Mouse (Mus musculus): ENCODE measurements at regions not wholly inside any gene's neighbourhood (a gene's known extent, or its start where the extent isn't known, plus 50 kb on each side); places are given as distances from the start of the nearest gene placed in this dataset.
"Not testable (repeated sequence)": the region's sequence is repeated elsewhere in the genome, so short reads cannot be mapped to it uniquely, and the experiment has no call there.

GRCm38 (mm10) chr8:118209301-118209700 is 74.2 kb upstream of the Cdh13 start:
- H3K36me3 ChIP-seq (ENCODE audit: control insufficient read depth, insufficient read depth, low read length); H3K27me3 ChIP-seq (replicated peaks; ENCODE audit: control insufficient read depth, insufficient read depth, low read length); H3K9me3 ChIP-seq (ENCODE audit: control insufficient read depth, low read length); ATAC-seq; H3K4me2 ChIP-seq (ENCODE audit: low read depth, low read length); H3K27ac ChIP-seq (ENCODE audit: low read length); H3K4me3 ChIP-seq (ENCODE audit: low read length); H3K4me1 ChIP-seq (ENCODE audit: control insufficient read depth, insufficient read depth, low read length); H3K9ac ChIP-seq (ENCODE audit: low read depth, low read length): not testable (repeated sequence)
- 96% methylated on average over 16 of the region's 16 CpGs for WGBS

GRCm38 (mm10) chr8:118190866-118191265 is 92.7 kb upstream of the Cdh13 start:
- ATAC-seq: no peak
- 82% methylated on average over 6 of the region's 6 CpGs for WGBS
- no peaks in the 10 kb centered on the region for H3K4me1 ChIP-seq (ENCODE audit: control insufficient read depth, insufficient read depth, low read length)
- H3K4me2 ChIP-seq (ENCODE audit: low read depth, low read length): no peak overlapping the region
- H3K27ac ChIP-seq (ENCODE audit: low read length): no peak overlapping the region
- H3K9ac ChIP-seq (ENCODE audit: low read depth, low read length): no peak overlapping the region
- H3K9me3 ChIP-seq (ENCODE audit: control insufficient read depth, low read length): no peaks in the 10 kb centered on the region
- H3K36me3 ChIP-seq (ENCODE audit: control insufficient read depth, insufficient read depth, low read length): no peaks in the 10 kb centered on the region
- H3K4me3 ChIP-seq (ENCODE audit: low read length): no peak overlapping the region
- H3K27me3 ChIP-seq (replicated peaks; ENCODE audit: control insufficient read depth, insufficient read depth, low read length): no peaks in the 10 kb centered on the region

GRCm38 (mm10) chr8:118189226-118189625 is 94.3 kb upstream of the Cdh13 start:
- H3K4me2 ChIP-seq (ENCODE audit: low read depth, low read length): no peak overlapping the region
- no peaks in the 10 kb centered on the region for H3K9me3 ChIP-seq (ENCODE audit: control insufficient read depth, low read length)
- no peaks in the 10 kb centered on the region for H3K27me3 ChIP-seq (replicated peaks; ENCODE audit: control insufficient read depth, insufficient read depth, low read length)
- no peaks in the 10 kb centered on the region for H3K36me3 ChIP-seq (ENCODE audit: control insufficient read depth, insufficient read depth, low read length)
- H3K27ac ChIP-seq (ENCODE audit: low read length): no peak overlapping the region
- no peaks in the 10 kb centered on the region for H3K4me1 ChIP-seq (ENCODE audit: control insufficient read depth, insufficient read depth, low read length)
- no peak overlapping the region for H3K4me3 ChIP-seq (ENCODE audit: low read length)
- no peak for ATAC-seq
- 78% methylated on average over 15 of the region's 15 CpGs for WGBS
- H3K9ac ChIP-seq (ENCODE audit: low read depth, low read length): no peak overlapping the region

GRCm38 (mm10) chr8:118169001-118169413 is 114.5 kb upstream of the Cdh13 start:
- no peak overlapping the region for H3K4me2 ChIP-seq (ENCODE audit: low read depth, low read length)
- WGBS: 55% methylated on average over 7 of the region's 7 CpGs
- no peaks in the 10 kb centered on the region for H3K27me3 ChIP-seq (replicated peaks; ENCODE audit: control insufficient read depth, insufficient read depth, low read length)
- H3K27ac ChIP-seq (ENCODE audit: low read length): no peak overlapping the region
- H3K36me3 ChIP-seq (ENCODE audit: control insufficient read depth, insufficient read depth, low read length): no peaks in the 10 kb centered on the region
- no peak for ATAC-seq
- no peaks in the 10 kb centered on the region for H3K4me1 ChIP-seq (ENCODE audit: control insufficient read depth, insufficient read depth, low read length)
- H3K4me3 ChIP-seq (ENCODE audit: low read length): no peak overlapping the region
- H3K9me3 ChIP-seq (ENCODE audit: control insufficient read depth, low read length): no peaks in the 10 kb centered on the region
- H3K9ac ChIP-seq (ENCODE audit: low read depth, low read length): no peak overlapping the region

GRCm38 (mm10) chr8:118162171-118162570 is 121.4 kb upstream of the Cdh13 start:
- no peak overlapping the region for H3K4me2 ChIP-seq (ENCODE audit: low read depth, low read length)
- H3K27me3 ChIP-seq (replicated peaks; ENCODE audit: control insufficient read depth, insufficient read depth, low read length): no peaks in the 10 kb centered on the region
- no peak overlapping the region for H3K4me3 ChIP-seq (ENCODE audit: low read length)
- no peaks in the 10 kb centered on the region for H3K9me3 ChIP-seq (ENCODE audit: control insufficient read depth, low read length)
- H3K36me3 ChIP-seq (ENCODE audit: control insufficient read depth, insufficient read depth, low read length): no peaks in the 10 kb centered on the region
- no peaks in the 10 kb centered on the region for H3K4me1 ChIP-seq (ENCODE audit: control insufficient read depth, insufficient read depth, low read length)
- 57% methylated on average over 10 of the region's 10 CpGs for WGBS
- no peak overlapping the region for H3K9ac ChIP-seq (ENCODE audit: low read depth, low read length)
- no peak overlapping the region for H3K27ac ChIP-seq (ENCODE audit: low read length)
- ATAC-seq: no peak

- Histone ChIP-seq H3K27ac (ENCODE audit: low read length) (no peak overlapping the region), H3K9ac (ENCODE audit: low read depth, low read length) (no peak overlapping the region), H3K4me2 (ENCODE audit: low read depth, low read length) (no peak overlapping the region), H3K4me1 (ENCODE audit: control insufficient read depth, insufficient read depth, low read length) (no peaks in the 10 kb centered on the region), H3K9me3 (ENCODE audit: control insufficient read depth, low read length) (no peaks in the 10 kb centered on the region), H3K36me3 (ENCODE audit: control insufficient read depth, insufficient read depth, low read length) (no peaks in the 10 kb centered on the region), H3K27me3 (replicated peaks; ENCODE audit: control insufficient read depth, insufficient read depth, low read length) (no peaks in the 10 kb centered on the region), H3K4me3 (ENCODE audit: low read length) (no peak overlapping the region)
- 72% methylated on average over 10 of the region's 10 CpGs for WGBS
- no peak for ATAC-seq
Measured at GRCm38 (mm10) chr8:118147359-118148205, 136.0 kb upstream of the Cdh13 start.

- Histone ChIP-seq H3K4me2 (ENCODE audit: low read depth, low read length) (no peak overlapping the region), H3K27me3 (replicated peaks; ENCODE audit: control insufficient read depth, insufficient read depth, low read length) (no peaks in the 10 kb centered on the region), H3K36me3 (ENCODE audit: control insufficient read depth, insufficient read depth, low read length) (no peaks in the 10 kb centered on the region), H3K9me3 (ENCODE audit: control insufficient read depth, low read length) (no peaks in the 10 kb centered on the region), H3K4me3 (ENCODE audit: low read length) (no peak overlapping the region), H3K4me1 (ENCODE audit: control insufficient read depth, insufficient read depth, low read length) (no peaks in the 10 kb centered on the region), H3K27ac (ENCODE audit: low read length) (no peak overlapping the region), H3K9ac (ENCODE audit: low read depth, low read length) (no peak overlapping the region)
- 61% methylated on average over 5 of the region's 5 CpGs for WGBS
- no peak for ATAC-seq
Measured at GRCm38 (mm10) chr8:118144546-118144945, 139.0 kb upstream of the Cdh13 start.

GRCm38 (mm10) chr8:118142311-118142710 is 141.2 kb upstream of the Cdh13 start:
- Histone ChIP-seq H3K27me3 (replicated peaks; ENCODE audit: control insufficient read depth, insufficient read depth, low read length) (no peaks in the 10 kb centered on the region), H3K4me1 (ENCODE audit: control insufficient read depth, insufficient read depth, low read length) (no peaks in the 10 kb centered on the region), H3K4me2 (ENCODE audit: low read depth, low read length) (no peak overlapping the region), H3K9me3 (ENCODE audit: control insufficient read depth, low read length) (no peaks in the 10 kb centered on the region), H3K9ac (ENCODE audit: low read depth, low read length) (no peak overlapping the region), H3K36me3 (ENCODE audit: control insufficient read depth, insufficient read depth, low read length) (no peaks in the 10 kb centered on the region), H3K27ac (ENCODE audit: low read length) (no peak overlapping the region), H3K4me3 (ENCODE audit: low read length) (no peak overlapping the region)
- ATAC-seq: no peak
- 88% methylated on average over 8 of the region's 8 CpGs for WGBS

- Histone ChIP-seq H3K27ac (ENCODE audit: low read length) (no peak overlapping the region), H3K36me3 (ENCODE audit: control insufficient read depth, insufficient read depth, low read length) (no peaks in the 10 kb centered on the region), H3K27me3 (replicated peaks; ENCODE audit: control insufficient read depth, insufficient read depth, low read length) (no peaks in the 10 kb centered on the region), H3K4me2 (ENCODE audit: low read depth, low read length) (no peak overlapping the region), H3K4me1 (ENCODE audit: control insufficient read depth, insufficient read depth, low read length) (no peaks in the 10 kb centered on the region), H3K9me3 (ENCODE audit: control insufficient read depth, low read length) (no peaks in the 10 kb centered on the region), H3K9ac (ENCODE audit: low read depth, low read length) (no peak overlapping the region), H3K4me3 (ENCODE audit: low read length) (no peak overlapping the region)
- WGBS: 74% methylated on average over 6 of the region's 6 CpGs
- no peak for ATAC-seq
Measured at GRCm38 (mm10) chr8:118139928-118140327, 143.6 kb upstream of the Cdh13 start.

GRCm38 (mm10) chr8:118137846-118138245 is 145.7 kb upstream of the Cdh13 start:
- Histone ChIP-seq H3K27ac (ENCODE audit: low read length) (no peak overlapping the region), H3K4me1 (ENCODE audit: control insufficient read depth, insufficient read depth, low read length) (no peaks in the 10 kb centered on the region), H3K4me3 (ENCODE audit: low read length) (no peak overlapping the region), H3K9ac (ENCODE audit: low read depth, low read length) (no peak overlapping the region), H3K27me3 (replicated peaks; ENCODE audit: control insufficient read depth, insufficient read depth, low read length) (no peaks in the 10 kb centered on the region), H3K36me3 (ENCODE audit: control insufficient read depth, insufficient read depth, low read length) (no peaks in the 10 kb centered on the region), H3K4me2 (ENCODE audit: low read depth, low read length) (no peak overlapping the region), H3K9me3 (ENCODE audit: control insufficient read depth, low read length) (no peaks in the 10 kb centered on the region)
- 57% methylated on average over 3 of the region's 3 CpGs for WGBS
- ATAC-seq: no peak

Data from intestine, embryonic 16.5 days (tissue).